20 mouse cellular contexts compared by ENCODE assay signal in genomic region chr3:107061468-107061867, GRCm38 (mm10). TPM values are rescaled to one million over a fixed set of nuclear protein-coding genes. Genes with fewer than 3 reads are reported as not detected.
"Had no signal": no experiment of that assay in that cellular context is flagged by ENCODE, and none has a peak within 500 bp of the region (broad histone marks: within the 10 kb centered on the region; RNA-seq: fewer than 3 reads in every experiment).

No protein-coding gene starts in this region.

- H3K9ac ChIP-seq: limb, embryonic 13.5 days; liver, embryonic 12.5 days; liver, embryonic 15.5 days; lung, embryonic 15.5 days; neural tube, embryonic 13.5 days had no signal

- DNase-seq: kidney, adult 9 months; kidney, postnatal 14 days; kidney, postnatal 4 days; liver; lung, adult 18-20 months; lung, postnatal 10 days; lung, postnatal 36 days; midbrain, embryonic 14.5 days; retina, postnatal 1 day; thymus, adult 2 months; thymus, postnatal 25 days had no signal

- H3K27ac ChIP-seq: limb, embryonic 10.5 days; limb, embryonic 13.5 days; liver, embryonic 12.5 days; liver, embryonic 15.5 days; lung, embryonic 15.5 days; midbrain, embryonic 10.5 days; neural tube, embryonic 13.5 days had no signal

- H3K4me3 ChIP-seq: limb, embryonic 10.5 days; limb, embryonic 13.5 days; liver, embryonic 12.5 days; liver, embryonic 15.5 days; lung, embryonic 15.5 days; megakaryocyte, embryonic 14.5 days; midbrain, embryonic 10.5 days; neural tube, embryonic 13.5 days had no signal

- H3K36me3 ChIP-seq: limb, embryonic 10.5 days; limb, embryonic 13.5 days; liver, embryonic 12.5 days; liver, embryonic 15.5 days; lung, embryonic 15.5 days; midbrain, embryonic 10.5 days; neural tube, embryonic 13.5 days had no signal

- H3K27me3 ChIP-seq: limb, embryonic 13.5 days; liver, embryonic 12.5 days; liver, embryonic 15.5 days; lung, embryonic 15.5 days; megakaryocyte, embryonic 14.5 days; neural tube, embryonic 13.5 days had no signal

- H3K4me2 ChIP-seq: limb, embryonic 13.5 days; liver, embryonic 12.5 days; liver, embryonic 15.5 days; lung, embryonic 15.5 days; neural tube, embryonic 13.5 days had no signal

- ATAC-seq: liver, embryonic 12.5 days had no signal

- H3K9me3 ChIP-seq: limb, embryonic 10.5 days; limb, embryonic 13.5 days; liver, embryonic 12.5 days; liver, embryonic 15.5 days; lung, embryonic 15.5 days; megakaryocyte, embryonic 14.5 days; midbrain, embryonic 10.5 days; neural tube, embryonic 13.5 days had no signal

- H3K4me1 ChIP-seq: limb, embryonic 10.5 days; limb, embryonic 13.5 days; liver, embryonic 12.5 days; liver, embryonic 15.5 days; lung, embryonic 15.5 days; midbrain, embryonic 10.5 days; neural tube, embryonic 13.5 days had no signal

RNA-seq across cellular contexts. Expression of gene Kcna2, which starts 39.5 kb away (rescaled TPM):
- polyA plus RNA-seq: testis, adult 2 months had no signal
